Mouse (Mus musculus) testis, adult 2 months (tissue): ENCODE measurements around the gene Gm20388. TPM values are rescaled to one million over a fixed set of nuclear protein-coding genes. Genes with fewer than 3 reads are reported as not detected.
A peak's percentile ranks its signal among the peaks of the same experiment; 100 is the strongest.

ENCODE experiments used
- H3K27ac ChIP-seq: fragments of 200-500 bp; 2 replicates; pipeline ENCODE4 v1.5.1; 2012; ENCODE audit warnings: low read depth, low read length; ENCODE audit not compliant: control insufficient read depth, insufficient read depth
- H3K27me3 ChIP-seq: fragments of 200-500 bp; 2 replicates; pipeline ENCODE4 v1.6.1; 2012; ENCODE audit warnings: mild to moderate bottlenecking, low read length, moderate library complexity; ENCODE audit not compliant: control insufficient read depth, insufficient read depth
- H3K36me3 ChIP-seq: fragments of 200-500 bp; 2 replicates; pipeline ENCODE4 v1.6.1; 2012; ENCODE audit warnings: mild to moderate bottlenecking, low read length; ENCODE audit not compliant: control insufficient read depth, insufficient read depth
- H3K4me1 ChIP-seq: fragments of 200-500 bp; 2 replicates; pipeline ENCODE4 v1.6.1; 2012; ENCODE audit warnings: low read length; ENCODE audit not compliant: control insufficient read depth, insufficient read depth
- H3K4me3 ChIP-seq: fragments of 200-500 bp; 2 replicates; pipeline ENCODE4 v1.5.1; 2012; ENCODE audit warnings: low read depth, mild to moderate bottlenecking, low read length, moderate library complexity, mixed read lengths; ENCODE audit not compliant: control insufficient read depth
- CTCF ChIP-seq: fragments of 200-500 bp; IDR thresholded peaks from 2 replicates; pipeline ENCODE4 v1.5.1; 2012; ENCODE audit warnings: low read depth, mild to moderate bottlenecking, inconsistent platforms, low read length, moderate library complexity; ENCODE audit not compliant: control insufficient read depth, insufficient read depth, insufficient replicate concordance
- POLR2A ChIP-seq: fragments of 200-500 bp; IDR thresholded peaks from 2 replicates; pipeline ENCODE4 v1.6.1; 2012; ENCODE audit warnings: low read depth, mild to moderate bottlenecking, inconsistent platforms, low read length, moderate library complexity; ENCODE audit not compliant: control insufficient read depth
- polyA plus RNA-seq: library from polyadenylated mRNA; depleted of rRNA; stranded (reverse); fragments of >200 nt; gene quantifications from 2 replicates; pipeline ENCODE4 v1.2.3, GENCODE M21; 2012

Gm20388 gene
- polyA plus RNA-seq, 1 experiment = 5.6 TPM

DNA sequence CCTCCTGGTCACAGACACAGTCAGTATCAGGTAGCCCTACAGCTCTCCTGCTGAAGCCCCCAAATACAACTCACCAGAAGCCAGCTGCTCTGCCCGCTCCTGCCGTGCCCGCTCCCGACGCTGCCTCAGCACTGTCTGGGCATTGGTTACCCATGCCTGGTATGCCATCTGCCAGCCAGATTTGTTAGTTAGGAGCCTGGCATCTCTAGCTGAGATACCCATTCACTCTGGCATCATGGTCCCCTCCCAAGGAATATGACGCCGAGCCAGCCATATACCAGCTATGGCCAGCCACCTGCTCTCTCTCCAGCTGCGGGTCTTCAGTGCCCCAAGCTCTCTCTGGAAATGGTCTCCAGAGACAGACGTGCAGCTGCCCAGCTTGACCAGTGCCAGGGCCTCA is 2577.7 kb downstream of the Gm20388 start:
- no peaks in the 10 kb centered on the region for H3K27me3 ChIP-seq
- H3K4me1 ChIP-seq = no peaks in the 10 kb centered on the region
- H3K4me3 ChIP-seq = no peak overlapping the region
- H3K36me3 ChIP-seq = no peaks in the 10 kb centered on the region
- TF ChIP-seq CTCF (no peak), POLR2A (no peak)
- H3K27ac ChIP-seq = no peak overlapping the region

GRCm38 (mm10) chr8:122497016-122497734 is 2586.5 kb downstream of the Gm20388 start:
- H3K27ac ChIP-seq = no peak overlapping the region

GRCm38 (mm10) chr8:122497912-122498311 is 2587.3 kb downstream of the Gm20388 start:
- Histone ChIP-seq H3K27me3 (no peaks in the 10 kb centered on the region), H3K27ac (no peak overlapping the region), H3K4me3 (no peak overlapping the region), H3K4me1 (no peaks in the 10 kb centered on the region), H3K36me3 (no peaks in the 10 kb centered on the region)
- TF ChIP-seq POLR2A (no peak), CTCF (no peak; the same call in 1 of the 2 replicates)

More at GRCm38 (mm10) chr8:122497016-122497734, 2586.5 kb downstream of the Gm20388 start:
- Histone ChIP-seq H3K4me3 (no peak overlapping the region), H3K4me1 (no peaks in the 10 kb centered on the region), H3K36me3 (no peaks in the 10 kb centered on the region), H3K27me3 (no peaks in the 10 kb centered on the region)
- no peak for TF ChIP-seq POLR2A
- no peak for TF ChIP-seq CTCF

GRCm38 (mm10) chr8:122500856-122501255 is 2590.2 kb downstream of the Gm20388 start:
- TF ChIP-seq POLR2A = no peak
- peak; percentile 88 for TF ChIP-seq CTCF
- Histone ChIP-seq H3K4me1 (no peaks in the 10 kb centered on the region), H3K4me3 (no peak overlapping the region), H3K27me3 (no peaks in the 10 kb centered on the region), H3K27ac (no peak overlapping the region), H3K36me3 (no peaks in the 10 kb centered on the region)

DNA sequence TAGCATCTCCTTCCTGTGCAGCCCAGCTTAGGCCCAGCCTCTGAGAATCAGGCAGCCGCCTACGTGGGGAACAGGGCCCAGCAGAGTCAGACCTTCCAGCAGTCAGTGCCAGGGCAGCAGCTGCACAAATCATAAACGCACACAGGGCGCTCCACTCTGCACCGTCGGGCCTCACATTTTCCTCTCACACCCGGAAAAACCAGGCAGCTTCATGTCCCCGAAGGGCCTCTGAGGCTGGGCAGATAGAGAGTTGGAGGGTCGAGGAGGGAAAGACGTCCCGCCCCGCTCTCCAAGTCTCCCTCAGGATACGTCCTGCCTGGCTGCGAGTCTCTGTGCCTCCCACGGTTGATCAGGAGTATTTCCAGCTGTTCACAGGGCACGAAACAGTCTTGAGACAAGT is 2600.9 kb downstream of the Gm20388 start:
- no peaks in the 10 kb centered on the region for H3K36me3 ChIP-seq
- H3K27ac ChIP-seq = no peak overlapping the region
- no peak overlapping the region for H3K4me3 ChIP-seq
- TF ChIP-seq POLR2A = no peak
- no peak for TF ChIP-seq CTCF
- no peaks in the 10 kb centered on the region; the same call in 1 of the 2 replicates for H3K4me1 ChIP-seq
- no peaks in the 10 kb centered on the region for H3K27me3 ChIP-seq

- Histone ChIP-seq H3K4me3 (no peak overlapping the region), H3K36me3 (no peaks in the 10 kb centered on the region), H3K4me1 (no peaks in the 10 kb centered on the region; the same call in 1 of the 2 replicates), H3K27me3 (no peaks in the 10 kb centered on the region), H3K27ac (no peak overlapping the region)
- no peak for TF ChIP-seq POLR2A
- TF ChIP-seq CTCF = no peak
Observed at GRCm38 (mm10) chr8:122512392-122512791, 2601.8 kb downstream of the Gm20388 start.

GRCm38 (mm10) chr8:122515699-122516098 is 2605.1 kb downstream of the Gm20388 start:
- TF ChIP-seq CTCF = no peak
- no peak for TF ChIP-seq POLR2A
- Histone ChIP-seq H3K27ac (no peak overlapping the region), H3K4me1 (no peaks in the 10 kb centered on the region; the same call in 1 of the 2 replicates), H3K36me3 (no peaks in the 10 kb centered on the region), H3K4me3 (no peak overlapping the region), H3K27me3 (no peaks in the 10 kb centered on the region)

DNA sequence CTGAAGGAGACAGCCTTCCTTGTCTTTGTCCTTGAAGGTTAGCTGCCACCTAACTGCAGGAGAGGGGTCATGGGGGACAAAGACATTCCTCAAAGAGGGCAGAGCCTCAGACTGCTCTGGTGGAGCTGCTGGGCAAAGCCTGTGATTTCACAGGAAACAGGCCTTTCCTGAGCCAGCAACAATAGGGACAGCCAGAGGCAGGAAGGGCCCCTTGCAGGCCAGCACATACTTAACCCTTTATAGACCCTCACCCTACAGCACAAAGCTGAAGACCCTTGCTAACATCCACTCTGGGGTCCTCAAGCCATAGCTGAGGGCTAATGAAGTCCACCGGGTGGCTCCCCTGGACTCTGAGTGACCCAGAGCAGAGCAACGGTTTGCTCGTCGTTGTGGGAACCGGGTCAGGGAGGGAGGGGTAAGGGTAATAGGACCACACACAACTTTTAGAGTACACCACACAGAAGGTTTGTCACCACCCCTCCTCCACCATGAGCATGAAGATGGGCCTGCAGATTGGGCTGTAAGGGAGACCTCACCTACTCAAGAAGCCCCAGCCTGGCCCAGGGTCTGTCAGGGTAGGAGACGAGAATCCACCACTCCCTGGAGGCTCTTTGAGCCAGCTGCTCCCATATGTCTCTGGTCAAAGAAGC is 2607.0 kb downstream of the Gm20388 start:
- Histone ChIP-seq H3K27ac (peak overlapping the region; percentile 42), H3K4me1 (no peaks in the 10 kb centered on the region), H3K36me3 (no peaks in the 10 kb centered on the region), H3K27me3 (no peaks in the 10 kb centered on the region), H3K4me3 (no peak overlapping the region)
- TF ChIP-seq CTCF (no peak), POLR2A (no peak)
